In the genomic region with DNA sequence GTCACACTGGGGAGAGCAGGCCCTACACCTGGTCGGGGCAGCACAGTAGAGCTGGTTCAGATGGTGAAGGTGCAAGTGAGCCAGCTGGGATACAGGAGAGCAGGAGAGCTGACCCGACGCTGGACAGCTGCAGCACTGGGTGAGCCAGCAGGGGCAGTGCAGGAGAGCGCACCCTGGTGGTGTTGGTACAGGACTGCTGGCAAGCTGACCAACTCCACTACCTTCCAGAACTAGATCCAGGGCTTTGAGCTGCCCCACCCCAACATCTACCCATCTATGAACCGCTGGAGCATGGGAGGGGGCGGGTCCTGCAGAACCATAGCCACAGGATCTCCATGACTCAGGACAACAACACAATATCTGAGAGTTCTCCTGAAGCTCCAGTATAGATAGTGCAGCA, we compare ENCODE assay signal across 16 mouse cellular contexts. TPM values are rescaled to one million over a fixed set of nuclear protein-coding genes. Genes with fewer than 3 reads are reported as not detected.
DNase-seq lines count a peak whose midpoint lies in the region; ATAC-seq and TF ChIP-seq lines count a peak whose summit lies in the region.
"Had no signal": no experiment of that assay in that cellular context is flagged by ENCODE, and none has a peak within 500 bp of the region (broad histone marks: within the 10 kb centered on the region; RNA-seq: fewer than 3 reads in every experiment).

No protein-coding gene starts in this region.

- H3K4me1 ChIP-seq in kidney, postnatal 0 days (replicated peaks; ENCODE audit: insufficient read depth, low read length), result no peaks in the 10 kb centered on the region
- no peaks in the 10 kb centered on the region for H3K4me1 ChIP-seq in kidney, embryonic 14.5 days (ENCODE audit: control insufficient read depth, insufficient read depth, low read length)
- H3K4me1 ChIP-seq: liver, embryonic 13.5 days; midbrain, embryonic 12.5 days; neural tube, embryonic 15.5 days; stomach, embryonic 15.5 days had no signal

- WGBS in kidney, postnatal 0 days, result 68% methylated on average over 6 of the region's 6 CpGs
- 51% methylated on average over 6 of the region's 6 CpGs for WGBS in kidney, embryonic 14.5 days

- no peak overlapping the region for H3K4me3 ChIP-seq in kidney, postnatal 0 days (replicated peaks; ENCODE audit: low read depth, low read length)
- no peak overlapping the region for H3K4me3 ChIP-seq in kidney, embryonic 14.5 days (ENCODE audit: low read length)
- H3K4me3 ChIP-seq: liver, embryonic 13.5 days; midbrain, embryonic 12.5 days; neural tube, embryonic 15.5 days; stomach, embryonic 15.5 days had no signal

- H3K9me3 ChIP-seq in kidney, postnatal 0 days (replicated peaks; ENCODE audit: low read length), result no peaks in the 10 kb centered on the region
- H3K9me3 ChIP-seq in kidney, embryonic 14.5 days (ENCODE audit: control insufficient read depth, low read length), result no peaks in the 10 kb centered on the region
- H3K9me3 ChIP-seq: liver, embryonic 13.5 days; midbrain, embryonic 12.5 days; neural tube, embryonic 15.5 days; stomach, embryonic 15.5 days had no signal

- H3K36me3 ChIP-seq in kidney, postnatal 0 days (ENCODE audit: insufficient read depth, low read length), result no peaks in the 10 kb centered on the region
- H3K36me3 ChIP-seq in kidney, embryonic 14.5 days (ENCODE audit: control insufficient read depth, insufficient read depth, low read length), result no peaks in the 10 kb centered on the region
- H3K36me3 ChIP-seq: liver, embryonic 13.5 days; midbrain, embryonic 12.5 days; neural tube, embryonic 15.5 days; stomach, embryonic 15.5 days had no signal

- no peak overlapping the region for H3K27ac ChIP-seq in kidney, postnatal 0 days
- no peak overlapping the region for H3K27ac ChIP-seq in kidney, embryonic 14.5 days (ENCODE audit: low read depth, low read length)
- H3K27ac ChIP-seq: liver, embryonic 13.5 days; midbrain, embryonic 12.5 days; neural tube, embryonic 15.5 days; stomach, embryonic 15.5 days had no signal

- H3K9ac ChIP-seq in kidney, postnatal 0 days (ENCODE audit: low read depth, low read length), result no peak overlapping the region
- no peak overlapping the region for H3K9ac ChIP-seq in kidney, embryonic 14.5 days (ENCODE audit: low read depth, low read length)
- H3K9ac ChIP-seq: liver, embryonic 13.5 days; midbrain, embryonic 12.5 days; neural tube, embryonic 15.5 days; stomach, embryonic 15.5 days had no signal

- DNase-seq in CD4-positive, CD25-positive, alpha-beta regulatory T cell, adult 2 months (ENCODE audit: low read depth, low spot score), result peak; percentile 5
- no peak for DNase-seq in kidney, postnatal 0 days (ENCODE audit: low spot score)
- peak; percentile 12 for DNase-seq in thymus, postnatal 14 days
- DNase-seq in thymus, postnatal 25 days, result no peak
- DNase-seq in gastrocnemius, postnatal 25 days, result no peak
- DNase-seq in right cerebral cortex, postnatal 36 days (ENCODE audit: low spot score in 2 of 2), result no peak
- DNase-seq: liver, embryonic 13.5 days; right cerebral cortex, postnatal 14 days had no signal

- no peak for ATAC-seq in CD4-positive, CD25-positive, alpha-beta regulatory T cell, adult 4 months
- ATAC-seq in kidney, postnatal 0 days (replicated peaks; ENCODE audit: low FRiP score, low read depth), result no peak
- no peak for ATAC-seq in kidney, embryonic 14.5 days (ENCODE audit: low FRiP score, low TSS enrichment)

- H3K27me3 ChIP-seq in kidney, postnatal 0 days (ENCODE audit: insufficient read depth, low read length), result no peaks in the 10 kb centered on the region
- no peaks in the 10 kb centered on the region for H3K27me3 ChIP-seq in kidney, embryonic 14.5 days (ENCODE audit: control insufficient read depth, insufficient read depth, low read length)
- H3K27me3 ChIP-seq: liver, embryonic 13.5 days; midbrain, embryonic 12.5 days; neural tube, embryonic 15.5 days; stomach, embryonic 15.5 days had no signal

- TF ChIP-seq CTCF in kidney, postnatal 0 days (IDR thresholded peaks at IDR 0.05; ENCODE audit: low read depth), result peak; percentile 25; the same call in 1 of the 2 replicates

- no peak overlapping the region for H3K4me2 ChIP-seq in kidney, postnatal 0 days (ENCODE audit: low read length)
- no peak overlapping the region for H3K4me2 ChIP-seq in kidney, embryonic 14.5 days (replicated peaks; ENCODE audit: low read depth, low read length)
- H3K4me2 ChIP-seq: liver, embryonic 13.5 days; midbrain, embryonic 12.5 days; neural tube, embryonic 15.5 days; stomach, embryonic 15.5 days had no signal

RNA-seq across cellular contexts. Expression of a gene that starts 12.5 kb away (rescaled TPM):
- not detected for polyA plus RNA-seq in CD4-positive, CD25-positive, alpha-beta regulatory T cell, adult 4 months (2017; shearing (Covaris generic))
- not detected in 2 replicates for polyA plus RNA-seq in kidney, postnatal 0 days (2015; fragmentation: Nextera tagmentation; extraction: Ambion mirVana)
- polyA plus RNA-seq in kidney, embryonic 14.5 days (2014; fragmentation: Nextera tagmentation; extraction: Ambion mirVana), result not detected in 2 replicates
- total RNA-seq in gastrocnemius, postnatal 25 days (2021), result not detected
- polyA plus RNA-seq: frontal cortex, adult 2 months; heart, embryonic 16.5 days; intestine, embryonic 14.5 days; liver, embryonic 13.5 days; midbrain, embryonic 12.5 days; neural tube, embryonic 15.5 days; stomach, embryonic 15.5 days had no signal

RNA-seq across cellular contexts. Expression of a gene that starts 24.3 kb away (rescaled TPM):
- under 1 TPM in 1 of 2 experiments, not detected in 1; 0.35 TPM for polyA plus RNA-seq in CD4-positive, CD25-positive, alpha-beta regulatory T cell, adult 4 months (2017; shearing (Covaris generic))
- polyA plus RNA-seq in kidney, postnatal 0 days (2015; fragmentation: Nextera tagmentation; extraction: Ambion mirVana), result not detected in 2 replicates
- polyA plus RNA-seq in kidney, embryonic 14.5 days (2014; fragmentation: Nextera tagmentation; extraction: Ambion mirVana), result not detected in 2 replicates
- not detected for total RNA-seq in gastrocnemius, postnatal 25 days (2021)
- polyA plus RNA-seq: heart, embryonic 16.5 days; intestine, embryonic 14.5 days; liver, embryonic 13.5 days; midbrain, embryonic 12.5 days; neural tube, embryonic 15.5 days; stomach, embryonic 15.5 days had no signal

RNA-seq across cellular contexts. Expression of a gene that starts 27.6 kb away (rescaled TPM):
- not detected for polyA plus RNA-seq in CD4-positive, CD25-positive, alpha-beta regulatory T cell, adult 4 months (2017; shearing (Covaris generic))
- polyA plus RNA-seq in kidney, postnatal 0 days (2015; fragmentation: Nextera tagmentation; extraction: Ambion mirVana), result not detected in 2 replicates
- polyA plus RNA-seq in kidney, embryonic 14.5 days (2014; fragmentation: Nextera tagmentation; extraction: Ambion mirVana), result not detected in 2 replicates
- not detected for total RNA-seq in gastrocnemius, postnatal 25 days (2021)
- polyA plus RNA-seq: heart, embryonic 16.5 days; intestine, embryonic 14.5 days; liver, embryonic 13.5 days; midbrain, embryonic 12.5 days; neural tube, embryonic 15.5 days; stomach, embryonic 15.5 days had no signal

RNA-seq across cellular contexts. Expression of a gene that starts 47.5 kb away (rescaled TPM):
- polyA plus RNA-seq in CD4-positive, CD25-positive, alpha-beta regulatory T cell, adult 4 months (2017; shearing (Covaris generic)), result 1 to 10 TPM; 6.5 to 9.5 TPM
- polyA plus RNA-seq in kidney, postnatal 0 days (2015; fragmentation: Nextera tagmentation; extraction: Ambion mirVana), result not detected in 2 replicates
- not detected in 2 replicates for polyA plus RNA-seq in kidney, embryonic 14.5 days (2014; fragmentation: Nextera tagmentation; extraction: Ambion mirVana)
- not detected for total RNA-seq in gastrocnemius, postnatal 25 days (2021)
- polyA plus RNA-seq: intestine, embryonic 14.5 days; liver, embryonic 13.5 days; neural tube, embryonic 15.5 days; stomach, embryonic 15.5 days had no signal

RNA-seq across cellular contexts. Expression of a gene that starts 54.5 kb away (rescaled TPM):
- not detected for polyA plus RNA-seq in CD4-positive, CD25-positive, alpha-beta regulatory T cell, adult 4 months (2017; shearing (Covaris generic))
- polyA plus RNA-seq in kidney, postnatal 0 days (2015; fragmentation: Nextera tagmentation; extraction: Ambion mirVana), result not detected in 2 replicates
- polyA plus RNA-seq in kidney, embryonic 14.5 days (2014; fragmentation: Nextera tagmentation; extraction: Ambion mirVana), result not detected in 2 replicates
- not detected for total RNA-seq in gastrocnemius, postnatal 25 days (2021)
- polyA plus RNA-seq: heart, embryonic 16.5 days; intestine, embryonic 14.5 days; liver, embryonic 13.5 days; midbrain, embryonic 12.5 days; neural tube, embryonic 15.5 days; stomach, embryonic 15.5 days had no signal

Comparison
In these comparisons a context has a peak if more than half of its experiments do, and no peak if none do; other contexts are left out.
1. DNase-seq: peak in CD4-positive, CD25-positive, alpha-beta regulatory T cell, adult 2 months (single experiment) and thymus, postnatal 14 days (single experiment); none in kidney, postnatal 0 days (single experiment), thymus, postnatal 25 days (single experiment), gastrocnemius, postnatal 25 days (single experiment) and right cerebral cortex, postnatal 36 days (0 of 2).